Mouse (Mus musculus) liver, embryonic 12.5 days (tissue): ENCODE measurements at regions not wholly inside any gene's neighbourhood (a gene's known extent, or its start where the extent isn't known, plus 50 kb on each side); places are given as distances from the start of the nearest gene placed in this dataset.
"Not testable (repeated sequence)": the region's sequence is repeated elsewhere in the genome, so short reads cannot be mapped to it uniquely, and the experiment has no call there.

Experiments
- ATAC-seq: fragments of 200-750 bp; cut with Nextera tagmentation; 2 replicates; pipeline ENCODE4 v1.8.0; 2017; ENCODE audit warnings: moderate number of reproducible peaks, mild to moderate bottlenecking, moderate library complexity
- H3K27ac ChIP-seq: fragments of 300-500 bp; sonication (generic); 2 replicates; pipeline ENCODE4 v1.5.1; 2016; ENCODE audit warnings: mild to moderate bottlenecking
- H3K27me3 ChIP-seq: fragments of 300-500 bp; sonication (generic); replicated peaks from 2 replicates; pipeline ENCODE4 v1.6.1; 2016; ENCODE audit warnings: mild to moderate bottlenecking, moderate library complexity
- H3K36me3 ChIP-seq: fragments of 300-500 bp; sonication (generic); 2 replicates; pipeline ENCODE4 v1.6.1; 2016; ENCODE audit warnings: mild to moderate bottlenecking, moderate library complexity
- H3K4me1 ChIP-seq: fragments of 300-500 bp; sonication (generic); 2 replicates; pipeline ENCODE4 v1.6.1; 2016
- H3K4me2 ChIP-seq: fragments of 300-500 bp; sonication (generic); 2 replicates; pipeline ENCODE4 v1.6.1; 2016; ENCODE audit warnings: mild to moderate bottlenecking, moderate library complexity
- H3K4me3 ChIP-seq: fragments of 300-500 bp; sonication (generic); 2 replicates; pipeline ENCODE4 v1.5.1; 2016; ENCODE audit warnings: mild to moderate bottlenecking, moderate library complexity
- H3K9ac ChIP-seq: fragments of 300-500 bp; sonication (generic); 2 replicates; pipeline ENCODE4 v1.6.1; 2016; ENCODE audit warnings: mild to moderate bottlenecking, moderate library complexity
- H3K9me3 ChIP-seq: fragments of 300-500 bp; sonication (generic); replicated peaks from 2 replicates; pipeline ENCODE4 v1.6.1; 2016; ENCODE audit warnings: mild to moderate bottlenecking, moderate library complexity
- WGBS: fragments of 180-500 bp; shearing (Covaris S2); methylation state at CpG from one replicate; pipeline ENCODE4 v1.1.7; 2016; ENCODE audit not compliant: insufficient replicate concordance; 5-methylcytosine and 5-hydroxymethylcytosine counted together

DNA sequence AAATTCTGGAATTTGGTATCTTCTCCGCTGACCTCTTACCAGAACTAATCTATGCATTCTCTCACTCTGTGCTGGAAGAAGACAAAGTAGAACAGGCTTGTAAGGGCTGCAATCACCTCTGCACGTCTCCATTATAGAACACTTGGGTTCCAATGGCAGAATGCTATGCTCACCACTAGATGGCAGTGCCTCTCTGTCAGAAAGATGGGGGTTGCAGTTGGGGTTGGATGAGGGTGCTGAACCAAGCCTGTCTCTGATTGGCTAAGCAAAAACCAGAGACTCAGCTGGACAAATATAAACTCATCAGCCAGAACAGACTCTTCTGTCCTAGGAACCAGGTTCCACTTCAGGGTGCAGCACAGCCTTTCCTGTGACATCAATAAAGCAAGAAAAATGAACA lies 850.0 kb upstream of the Olfr1507 start:
- H3K4me2 ChIP-seq, H3K4me3 ChIP-seq, H3K4me1 ChIP-seq, H3K27me3 ChIP-seq, H3K9me3 ChIP-seq, H3K27ac ChIP-seq, H3K36me3 ChIP-seq, H3K9ac ChIP-seq: not testable (repeated sequence)
- peak; percentile 62 for ATAC-seq
- WGBS: 24% methylated on average over 2 of the region's 2 CpGs

DNA sequence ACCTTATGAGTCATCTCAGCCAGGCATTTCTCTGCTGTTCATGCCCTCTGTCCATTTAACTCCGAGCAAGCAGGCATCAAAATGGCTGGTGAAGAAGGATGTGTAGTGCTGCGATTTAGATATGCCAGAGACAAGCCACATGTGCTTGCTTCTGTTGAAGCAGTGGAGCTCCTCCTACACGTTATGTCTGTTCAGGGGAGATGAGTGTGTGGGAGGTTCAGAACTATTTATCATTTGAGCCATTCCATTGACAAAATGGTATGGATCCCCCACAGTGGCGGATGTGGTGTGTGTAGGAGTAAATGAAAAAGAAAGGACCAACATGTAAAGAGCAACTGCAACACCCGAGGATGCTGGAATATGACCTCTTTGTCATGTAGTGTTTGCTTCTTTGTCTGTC lies 848.3 kb upstream of the Olfr1507 start:
- H3K4me1 ChIP-seq, H3K9me3 ChIP-seq, H3K9ac ChIP-seq, ATAC-seq, H3K36me3 ChIP-seq, H3K4me2 ChIP-seq, H3K27me3 ChIP-seq, H3K4me3 ChIP-seq, H3K27ac ChIP-seq: not testable (repeated sequence)
- WGBS: 44% methylated on average over 5 of the region's 5 CpGs

GRCm38 (mm10) chr14:53339167-53339566 lies 843.6 kb upstream of the Olfr1507 start:
- not testable (repeated sequence) for H3K4me1 ChIP-seq, H3K9ac ChIP-seq, H3K27me3 ChIP-seq, H3K4me2 ChIP-seq, H3K27ac ChIP-seq, H3K4me3 ChIP-seq, H3K9me3 ChIP-seq, H3K36me3 ChIP-seq
- peak; percentile 61; the same call in 1 of the 2 replicates for ATAC-seq
- no CpG with 5 or more reads among the region's 4 CpGs for WGBS

- peak overlapping the region; percentile 45 for H3K4me2 ChIP-seq
- H3K4me3 ChIP-seq, H3K27me3 ChIP-seq, H3K27ac ChIP-seq, H3K9me3 ChIP-seq, H3K9ac ChIP-seq, H3K4me1 ChIP-seq, H3K36me3 ChIP-seq: not testable (repeated sequence)
- WGBS: 6% methylated on average over 4 of the region's 8 CpGs
- ATAC-seq: peak; percentile 83
Observed at GRCm38 (mm10) chr14:53337446-53337845, 841.9 kb upstream of the Olfr1507 start.

- H3K9ac ChIP-seq, H3K4me3 ChIP-seq, H3K27ac ChIP-seq, H3K36me3 ChIP-seq, H3K4me1 ChIP-seq, H3K27me3 ChIP-seq, H3K9me3 ChIP-seq: not testable (repeated sequence)
- H3K4me2 ChIP-seq: peak overlapping the region; percentile 43
- WGBS: 0% methylated on average over 1 of the region's 2 CpGs
- ATAC-seq: peak; percentile 81
Observed at GRCm38 (mm10) chr14:53336705-53337104, 841.2 kb upstream of the Olfr1507 start.

GRCm38 (mm10) chr14:53334451-53334850 lies 838.9 kb upstream of the Olfr1507 start:
- not testable (repeated sequence) for H3K27me3 ChIP-seq, ATAC-seq, H3K4me3 ChIP-seq, H3K36me3 ChIP-seq, H3K9me3 ChIP-seq, H3K27ac ChIP-seq, H3K4me1 ChIP-seq, H3K4me2 ChIP-seq, H3K9ac ChIP-seq
- WGBS: no CpG with 5 or more reads among the region's 4 CpGs

DNA sequence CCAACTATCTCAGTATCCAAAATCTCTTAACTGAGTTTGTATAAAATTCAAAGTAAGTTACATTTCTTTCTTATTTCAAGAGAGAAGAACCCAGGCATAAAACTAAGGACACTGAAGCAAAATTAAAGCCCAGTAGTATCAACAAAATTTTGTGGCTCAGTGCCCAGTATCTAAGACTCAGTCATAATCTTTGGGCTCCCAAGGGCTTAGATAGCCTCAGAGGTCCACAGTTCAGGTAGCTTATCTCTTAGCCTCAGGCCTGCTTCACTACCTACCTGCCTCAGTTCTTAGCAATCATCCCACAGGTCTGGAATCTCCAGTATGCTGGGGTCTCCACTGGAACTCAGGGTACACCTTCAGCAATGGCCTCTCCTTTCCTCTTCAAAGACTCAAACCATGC lies 835.6 kb upstream of the Olfr1507 start:
- H3K9ac ChIP-seq, H3K9me3 ChIP-seq, H3K36me3 ChIP-seq, H3K27me3 ChIP-seq, ATAC-seq, H3K4me3 ChIP-seq, H3K27ac ChIP-seq, H3K4me1 ChIP-seq, H3K4me2 ChIP-seq: not testable (repeated sequence)

GRCm38 (mm10) chr14:53324367-53324766 lies 828.8 kb upstream of the Olfr1507 start:
- ATAC-seq, H3K9me3 ChIP-seq, H3K27me3 ChIP-seq, H3K27ac ChIP-seq, H3K36me3 ChIP-seq, H3K4me2 ChIP-seq, H3K9ac ChIP-seq, H3K4me1 ChIP-seq, H3K4me3 ChIP-seq: not testable (repeated sequence)
- no CpG with 5 or more reads among the region's 7 CpGs for WGBS

DNA sequence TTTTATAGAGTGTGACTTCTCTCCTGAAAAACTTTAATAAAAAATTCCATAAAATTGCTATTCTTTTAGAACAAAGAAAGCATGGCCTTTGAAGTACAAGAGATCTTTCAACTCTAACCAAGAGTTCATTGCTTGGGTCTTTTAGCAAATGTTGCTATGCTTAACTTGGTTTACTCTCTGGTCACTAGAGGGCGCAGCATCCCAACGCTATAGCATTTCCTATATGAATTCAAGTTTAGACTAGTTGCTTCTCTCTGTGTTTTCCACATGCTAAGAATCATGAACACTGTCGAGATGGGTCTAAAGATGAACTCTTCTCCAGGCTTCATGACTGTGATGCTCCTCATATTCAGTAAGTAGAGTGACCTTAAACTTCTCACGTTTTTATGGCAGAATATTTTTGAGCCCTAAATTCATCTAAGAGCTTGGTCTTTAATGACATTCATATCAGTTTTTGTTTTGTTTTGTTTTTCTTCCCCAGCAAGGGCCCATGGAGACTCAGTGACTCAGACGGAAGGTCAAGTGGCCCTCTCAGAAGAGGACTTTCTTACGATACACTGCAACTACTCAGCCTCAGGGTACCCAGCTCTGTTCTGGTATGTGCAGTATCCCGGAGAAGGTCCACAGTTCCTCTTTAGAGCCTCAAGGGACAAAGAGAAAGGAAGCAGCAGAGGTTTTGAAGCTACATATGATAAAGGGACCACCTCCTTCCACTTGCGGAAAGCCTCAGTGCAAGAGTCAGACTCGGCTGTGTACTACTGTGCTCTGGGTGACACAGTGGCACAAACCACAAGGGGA lies 823.2 kb upstream of the Olfr1507 start:
- not testable (repeated sequence) for H3K9me3 ChIP-seq, H3K4me1 ChIP-seq, H3K36me3 ChIP-seq, ATAC-seq, H3K4me3 ChIP-seq, H3K27ac ChIP-seq, H3K4me2 ChIP-seq, H3K27me3 ChIP-seq, H3K9ac ChIP-seq
- no CpG with 5 or more reads among the region's 9 CpGs for WGBS

- H3K4me2 ChIP-seq, H3K27me3 ChIP-seq, H3K4me3 ChIP-seq, H3K27ac ChIP-seq, H3K36me3 ChIP-seq, H3K9me3 ChIP-seq, H3K9ac ChIP-seq, ATAC-seq, H3K4me1 ChIP-seq: not testable (repeated sequence)
- WGBS: 70% methylated on average over 1 of the region's 1 CpGs
Observed at GRCm38 (mm10) chr14:53312490-53312889, 816.9 kb upstream of the Olfr1507 start.

DNA sequence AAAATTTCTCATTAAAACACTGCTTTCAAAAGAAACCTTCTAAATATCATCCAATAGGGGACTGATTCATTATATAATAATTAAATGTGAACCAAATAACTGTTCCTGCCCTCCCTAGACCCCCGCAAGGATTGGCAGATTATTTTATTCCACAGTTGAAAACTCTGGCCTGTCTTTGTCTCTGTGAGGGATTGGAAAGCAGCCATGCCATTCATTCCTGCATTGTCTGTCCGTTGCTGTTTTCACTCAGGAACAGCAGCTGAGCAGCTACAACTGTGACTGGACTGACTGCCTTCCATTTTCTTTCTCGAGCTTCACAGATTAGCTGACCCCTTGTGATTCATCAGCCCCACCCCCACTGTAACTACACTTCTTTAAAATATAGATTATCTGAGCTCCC lies 807.6 kb upstream of the Olfr1507 start:
- no CpG with 5 or more reads among the region's 3 CpGs for WGBS
- not testable (repeated sequence) for H3K27me3 ChIP-seq, H3K9me3 ChIP-seq, H3K4me2 ChIP-seq, ATAC-seq, H3K4me3 ChIP-seq, H3K36me3 ChIP-seq, H3K27ac ChIP-seq, H3K4me1 ChIP-seq, H3K9ac ChIP-seq

GRCm38 (mm10) chr14:53302491-53302829 lies 806.9 kb upstream of the Olfr1507 start:
- not testable (repeated sequence) for H3K36me3 ChIP-seq, H3K4me3 ChIP-seq, H3K27me3 ChIP-seq, H3K4me2 ChIP-seq, H3K9ac ChIP-seq, H3K27ac ChIP-seq, H3K4me1 ChIP-seq, H3K9me3 ChIP-seq, ATAC-seq
- no CpG with 5 or more reads among the region's 3 CpGs for WGBS

- not testable (repeated sequence) for H3K27ac ChIP-seq, H3K36me3 ChIP-seq, H3K4me3 ChIP-seq, H3K9ac ChIP-seq, H3K4me2 ChIP-seq, H3K27me3 ChIP-seq, H3K4me1 ChIP-seq, H3K9me3 ChIP-seq, ATAC-seq
- WGBS: no CpG with 5 or more reads among the region's 11 CpGs
Observed at GRCm38 (mm10) chr14:53301722-53302490, 806.4 kb upstream of the Olfr1507 start.
